Mouse (Mus musculus) ES-E14 (cell line): ENCODE results near the gene Rtn1. TPM values are rescaled to one million over a fixed set of nuclear protein-coding genes. Genes with fewer than 3 reads are reported as not detected.

Experiments
- DNase-seq: peaks from one replicate; pipeline ENCODE4 v3.0.0-alpha.2; 2013; ENCODE audit warnings: low read depth, low spot score
- H3K27ac ChIP-seq: 2 replicates; pipeline ENCODE4 v1.5.1; 2012; ENCODE audit warnings: low read depth, mild to moderate bottlenecking, low read length, moderate library complexity, mixed read lengths; ENCODE audit not compliant: poor library complexity, insufficient read depth, severe bottlenecking
- H3K36me3 ChIP-seq: 2 replicates; pipeline ENCODE4 v1.6.1; 2012; ENCODE audit warnings: mild to moderate bottlenecking, low read length, moderate library complexity, mixed read lengths; ENCODE audit not compliant: control insufficient read depth, poor library complexity, insufficient read depth, severe bottlenecking
- H3K4me1 ChIP-seq, 2 experiments: fragments of 150-350 bp in 1 of 2; sonication (generic) in 1 of 2; 2 replicates each; pipeline ENCODE4 v1.6.1; 2012; ENCODE audit warnings: low read length in 2 of 2, mild to moderate bottlenecking in 1 of 2, mixed read lengths in 1 of 2; ENCODE audit not compliant: control insufficient read depth in 2 of 2, insufficient read depth in 2 of 2, poor library complexity in 1 of 2
- H3K4me3 ChIP-seq, 2 experiments: fragments of 150-350 bp in 1 of 2; sonication (generic) in 1 of 2; 2 replicates each; pipeline ENCODE4 v1.5.1; 2012; ENCODE audit warnings: low read length in 2 of 2, low read depth in 1 of 2, mild to moderate bottlenecking in 1 of 2, mixed read lengths in 1 of 2; ENCODE audit not compliant: insufficient read depth in 1 of 2, poor library complexity in 1 of 2, severe bottlenecking in 1 of 2
- H3K9ac ChIP-seq: 2 replicates; pipeline ENCODE4 v1.6.1; 2012; ENCODE audit warnings: low read depth, mild to moderate bottlenecking, low read length, mixed read lengths; ENCODE audit not compliant: poor library complexity, insufficient read depth, severe bottlenecking
- H3K9me3 ChIP-seq: fragments of 150-350 bp; sonication (generic); 2 replicates; pipeline ENCODE4 v1.6.1; 2012; ENCODE audit warnings: low read depth, mild to moderate bottlenecking, low read length; ENCODE audit not compliant: control insufficient read depth, insufficient read depth
- CHD2 ChIP-seq: IDR thresholded peaks from 2 replicates; pipeline ENCODE4 v1.6.1; 2014; ENCODE audit warnings: mild to moderate bottlenecking, low read depth, low read length, inconsistent platforms
- HCFC1 ChIP-seq: IDR thresholded peaks from 2 replicates; pipeline ENCODE4 v1.6.1; 2012; ENCODE audit warnings: low read length, inconsistent platforms, borderline replicate concordance; ENCODE audit not compliant: insufficient read depth
- MAFK ChIP-seq: IDR thresholded peaks from 2 replicates; pipeline ENCODE4 v1.6.1; 2014; ENCODE audit warnings: mild to moderate bottlenecking, low read depth, low read length, inconsistent platforms; ENCODE audit not compliant: insufficient read depth
- ZC3H11A ChIP-seq: IDR thresholded peaks from 2 replicates; pipeline ENCODE4 v1.6.1; 2012; ENCODE audit warnings: low read depth, mild to moderate bottlenecking, inconsistent platforms, low read length, borderline replicate concordance
- ZNF384 ChIP-seq: IDR thresholded peaks from 2 replicates; pipeline ENCODE4 v1.6.1; 2012; ENCODE audit warnings: low read depth, low read length, inconsistent platforms
- in situ Hi-C, 2 experiments: fragments of 600-800 bp; cut with MboI; formaldehyde crosslinking; loops; one replicate each; pipeline ENCODE4 v1.15.1; 2025; ENCODE audit warnings: low sequenced_read_pairs in 2 of 2, inconsistent platforms in 1 of 2; ENCODE audit not compliant: unreplicated experiment in 2 of 2
- total RNA-seq: library from RNA; depleted of rRNA; stranded (reverse); fragments of 300-350 nt; gene quantifications from 2 replicates; pipeline ENCODE4 v1.2.3, GENCODE M21; 2012

Rtn1 gene
- total RNA-seq, 1 experiment, result 8.7 TPM

- DNase-seq, result no peak
- Histone ChIP-seq H3K4me3 (no peak overlapping the region), H3K36me3 (no peaks in the 10 kb centered on the region), H3K9me3 (no peaks in the 10 kb centered on the region), H3K27ac (no peak overlapping the region), H3K9ac (no peak overlapping the region), H3K4me1 (no peaks in the 10 kb centered on the region; a peak in 1 of 4 replicates)
- TF ChIP-seq ZC3H11A (no peak), CHD2 (no peak), ZNF384 (no peak)
- in situ Hi-C loops, result no loop called here
Observed at GRCm38 (mm10) chr12:72304347-72304688, 104.5 kb downstream of the Rtn1 start.

GRCm38 (mm10) chr12:72303624-72304346 is 105.1 kb downstream of the Rtn1 start:
- Histone ChIP-seq H3K4me3 (peak overlapping the region; percentile 37 to 62), H3K4me1 (no peaks in the 10 kb centered on the region; a peak in 1 of 4 replicates), H3K36me3 (no peaks in the 10 kb centered on the region), H3K9ac (peak overlapping the region; percentile 48), H3K27ac (no peak overlapping the region), H3K9me3 (no peaks in the 10 kb centered on the region)
- TF ChIP-seq MAFK, result no peak
- no peak for TF ChIP-seq CHD2
- TF ChIP-seq HCFC1, result no peak
- no peak for TF ChIP-seq ZC3H11A
- no peak for TF ChIP-seq ZNF384
- DNase-seq, result no peak
- in situ Hi-C loops, result no loop called here

- no peak overlapping the region for H3K27ac ChIP-seq
- DNase-seq, result no peak
- H3K9me3 ChIP-seq, result no peaks in the 10 kb centered on the region
Observed at GRCm38 (mm10) chr12:72301431-72301830, 107.4 kb downstream of the Rtn1 start.

GRCm38 (mm10) chr12:72300971-72301370 is 107.9 kb downstream of the Rtn1 start:
- Histone ChIP-seq H3K4me3 (no peak overlapping the region), H3K36me3 (no peaks in the 10 kb centered on the region), H3K9me3 (no peaks in the 10 kb centered on the region), H3K27ac (no peak overlapping the region), H3K9ac (no peak overlapping the region), H3K4me1 (no peaks in the 10 kb centered on the region; a peak in 1 of 4 replicates)
- in situ Hi-C loops, result no loop called here
- TF ChIP-seq ZC3H11A (no peak), HCFC1 (no peak), MAFK (no peak)
- DNase-seq, result no peak

More at GRCm38 (mm10) chr12:72301431-72301830, 107.4 kb downstream of the Rtn1 start:
- TF ChIP-seq ZC3H11A (no peak), HCFC1 (no peak), CHD2 (no peak), MAFK (no peak)
- Histone ChIP-seq H3K4me3 (no peak overlapping the region), H3K9ac (no peak overlapping the region), H3K36me3 (no peaks in the 10 kb centered on the region), H3K4me1 (no peaks in the 10 kb centered on the region; a peak in 1 of 4 replicates)
- in situ Hi-C loops, result no loop called here

GRCm38 (mm10) chr12:72298222-72298621 is 110.6 kb downstream of the Rtn1 start:
- H3K36me3 ChIP-seq, result no peaks in the 10 kb centered on the region
- DNase-seq, result no peak
- H3K4me3 ChIP-seq, result no peak overlapping the region
- in situ Hi-C loops, result no loop called here
- H3K27ac ChIP-seq, result no peak overlapping the region
- no peak overlapping the region for H3K9ac ChIP-seq
- H3K4me1 ChIP-seq, result no peaks in the 10 kb centered on the region
- H3K9me3 ChIP-seq, result no peaks in the 10 kb centered on the region
- TF ChIP-seq ZC3H11A, result no peak
- no peak for TF ChIP-seq CHD2
- no peak for TF ChIP-seq HCFC1
- TF ChIP-seq ZNF384, result no peak
- TF ChIP-seq MAFK, result no peak
